ENCODE assay signal across 23 mouse cellular contexts in the genomic region with DNA sequence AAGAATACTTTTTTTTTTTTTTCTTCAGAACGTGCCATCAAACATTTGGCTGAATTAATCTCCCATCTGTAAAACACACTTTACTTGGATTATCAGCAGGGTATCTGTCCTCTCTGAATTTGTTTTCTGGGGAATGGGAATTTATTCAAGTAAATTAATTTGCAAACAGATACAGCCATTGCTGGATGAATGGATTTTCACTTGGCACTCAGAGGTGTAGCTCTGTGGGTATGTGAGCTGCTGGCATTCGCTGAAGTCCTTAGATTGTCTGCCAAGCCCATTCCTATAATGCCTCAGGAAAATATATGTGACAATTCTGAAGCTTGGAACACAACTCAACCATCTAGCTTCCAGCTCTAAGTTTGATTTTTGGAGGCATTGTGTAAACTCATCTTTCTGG.
DNase-seq lines count a peak whose midpoint lies in the region; ATAC-seq lines count a peak whose summit lies in the region.
"Had no signal": no experiment of that assay in that cellular context is flagged by ENCODE, and none has a peak within 500 bp of the region (broad histone marks: within the 10 kb centered on the region; RNA-seq: fewer than 3 reads in every experiment).

No protein-coding gene starts in this region.

- no peaks in the 10 kb centered on the region for H3K36me3 ChIP-seq in forebrain, embryonic 14.5 days (ENCODE audit: control insufficient read depth, insufficient read depth, low read length)
- no peaks in the 10 kb centered on the region for H3K36me3 ChIP-seq in forebrain, embryonic 10.5 days (replicated peaks)
- no peaks in the 10 kb centered on the region for H3K36me3 ChIP-seq in midbrain, embryonic 11.5 days (ENCODE audit: control insufficient read depth, insufficient read depth, low read length)
- H3K36me3 ChIP-seq in midbrain, embryonic 16.5 days (ENCODE audit: control insufficient read depth, insufficient read depth, low read length) = no peaks in the 10 kb centered on the region
- H3K36me3 ChIP-seq in forebrain, embryonic 16.5 days (ENCODE audit: control insufficient read depth, insufficient read depth) = no peaks in the 10 kb centered on the region
- H3K36me3 ChIP-seq: G1E; heart, embryonic 15.5 days; limb, embryonic 13.5 days; liver, embryonic 12.5 days; neural tube, embryonic 15.5 days had no signal

- H3K27me3 ChIP-seq in forebrain, embryonic 14.5 days (replicated peaks; ENCODE audit: control insufficient read depth, insufficient read depth, low read length) = no peaks in the 10 kb centered on the region
- H3K27me3 ChIP-seq in forebrain, embryonic 10.5 days (ENCODE audit: poor library complexity, severe bottlenecking) = no peaks in the 10 kb centered on the region
- H3K27me3 ChIP-seq in midbrain, embryonic 11.5 days (ENCODE audit: control insufficient read depth, insufficient read depth, low read length) = no peaks in the 10 kb centered on the region
- H3K27me3 ChIP-seq in midbrain, embryonic 16.5 days (ENCODE audit: control insufficient read depth, insufficient read depth, low read depth, low read length) = no peaks in the 10 kb centered on the region
- H3K27me3 ChIP-seq in forebrain, embryonic 16.5 days (replicated peaks; ENCODE audit: control insufficient read depth, insufficient read depth, low read length) = no peaks in the 10 kb centered on the region
- H3K27me3 ChIP-seq: CH12.LX; heart, embryonic 15.5 days; limb, embryonic 13.5 days; liver, embryonic 12.5 days; neural tube, embryonic 15.5 days had no signal

- 53% methylated on average over 2 of the region's 2 CpGs for WGBS in forebrain, embryonic 14.5 days
- WGBS in forebrain, embryonic 10.5 days = 56% methylated on average over 2 of the region's 2 CpGs
- 55% methylated on average over 2 of the region's 2 CpGs for WGBS in midbrain, embryonic 11.5 days
- WGBS in midbrain, embryonic 16.5 days = 40% methylated on average over 2 of the region's 2 CpGs
- WGBS in forebrain, embryonic 16.5 days = 33% methylated on average over 2 of the region's 2 CpGs

- no peaks in the 10 kb centered on the region for H3K9me3 ChIP-seq in forebrain, embryonic 14.5 days (replicated peaks; ENCODE audit: control insufficient read depth, low read length)
- H3K9me3 ChIP-seq in forebrain, embryonic 10.5 days = no peaks in the 10 kb centered on the region
- no peaks in the 10 kb centered on the region for H3K9me3 ChIP-seq in midbrain, embryonic 11.5 days (ENCODE audit: control insufficient read depth, low read length)
- H3K9me3 ChIP-seq in midbrain, embryonic 16.5 days (replicated peaks; ENCODE audit: control insufficient read depth, low read length, poor library complexity, severe bottlenecking) = no peaks in the 10 kb centered on the region
- H3K9me3 ChIP-seq in forebrain, embryonic 16.5 days (ENCODE audit: control insufficient read depth, low read length) = no peaks in the 10 kb centered on the region
- H3K9me3 ChIP-seq: heart, embryonic 15.5 days; limb, embryonic 13.5 days; liver, embryonic 12.5 days; neural tube, embryonic 15.5 days had no signal

- no peak overlapping the region for H3K27ac ChIP-seq in forebrain, embryonic 14.5 days (ENCODE audit: low read depth, low read length)
- no peak overlapping the region for H3K27ac ChIP-seq in forebrain, embryonic 10.5 days
- H3K27ac ChIP-seq in midbrain, embryonic 11.5 days (ENCODE audit: low read depth, low read length) = no peak overlapping the region
- no peak overlapping the region for H3K27ac ChIP-seq in midbrain, embryonic 16.5 days (ENCODE audit: low read length)
- H3K27ac ChIP-seq in forebrain, embryonic 16.5 days (ENCODE audit: low read length) = no peak overlapping the region
- H3K27ac ChIP-seq: heart, embryonic 15.5 days; hindbrain, embryonic 14.5 days; limb, embryonic 13.5 days; liver, embryonic 12.5 days; neural tube, embryonic 15.5 days had no signal

- peak; percentile 67 for DNase-seq in forebrain, embryonic 14.5 days (ENCODE audit: low spot score)
- no peak for DNase-seq in forebrain, embryonic 10.5 days (ENCODE audit: extremely low spot score, low spot score)
- DNase-seq in midbrain, embryonic 11.5 days (ENCODE audit: low spot score, missing footprints) = peak; percentile 33
- peak; percentile 44 for DNase-seq in brain, adult 2 months (ENCODE audit: low read depth, low spot score)
- DNase-seq in testis, postnatal 14 days (ENCODE audit: low spot score) = no peak
- DNase-seq: adrenal gland, adult 2 months; B cell, adult 2 months; heart, postnatal 36 days; kidney, adult 8-10 months; kidney, postnatal 14 days; lung, adult 18-20 months; lung, postnatal 14 days; right cerebral cortex, postnatal 14 days; thymus, postnatal 36 days had no signal

- no peak overlapping the region for H3K4me3 ChIP-seq in forebrain, embryonic 14.5 days (ENCODE audit: low read depth, low read length)
- no peak overlapping the region for H3K4me3 ChIP-seq in forebrain, embryonic 10.5 days
- H3K4me3 ChIP-seq in midbrain, embryonic 11.5 days (ENCODE audit: low read depth, low read length) = no peak overlapping the region
- H3K4me3 ChIP-seq in midbrain, embryonic 16.5 days (ENCODE audit: low read depth, low read length) = no peak overlapping the region
- no peak overlapping the region for H3K4me3 ChIP-seq in forebrain, embryonic 16.5 days (replicated peaks; ENCODE audit: low read length)
- H3K4me3 ChIP-seq: heart, embryonic 15.5 days; limb, embryonic 13.5 days; liver, embryonic 12.5 days; neural tube, embryonic 15.5 days had no signal

- no peak overlapping the region for H3K9ac ChIP-seq in forebrain, embryonic 14.5 days (ENCODE audit: low read length)
- no peak overlapping the region for H3K9ac ChIP-seq in midbrain, embryonic 11.5 days (ENCODE audit: low read length)
- no peak overlapping the region for H3K9ac ChIP-seq in midbrain, embryonic 16.5 days (ENCODE audit: low read depth, low read length)
- no peak overlapping the region for H3K9ac ChIP-seq in forebrain, embryonic 16.5 days (replicated peaks; ENCODE audit: low read depth, low read length)
- H3K9ac ChIP-seq: heart, embryonic 15.5 days; hindbrain, embryonic 14.5 days; limb, embryonic 13.5 days; liver, embryonic 12.5 days; neural tube, embryonic 15.5 days had no signal

- no peak overlapping the region for H3K4me2 ChIP-seq in forebrain, embryonic 14.5 days (ENCODE audit: low read length)
- H3K4me2 ChIP-seq in midbrain, embryonic 11.5 days = no peak overlapping the region
- no peak overlapping the region for H3K4me2 ChIP-seq in midbrain, embryonic 16.5 days (ENCODE audit: low read length)
- no peak overlapping the region for H3K4me2 ChIP-seq in forebrain, embryonic 16.5 days (ENCODE audit: low read length)
- H3K4me2 ChIP-seq: heart, embryonic 15.5 days; hindbrain, embryonic 14.5 days; limb, embryonic 13.5 days; liver, embryonic 12.5 days; neural tube, embryonic 15.5 days had no signal

- peak; percentile 42; the same call in 1 of the 2 replicates for ATAC-seq in forebrain, embryonic 14.5 days
- no peak for ATAC-seq in midbrain, embryonic 11.5 days (ENCODE audit: low FRiP score)
- no peak for ATAC-seq in midbrain, embryonic 16.5 days
- peak; percentile 88 for ATAC-seq in forebrain, embryonic 16.5 days
- ATAC-seq: liver, embryonic 12.5 days had no signal

- H3K4me1 ChIP-seq in forebrain, embryonic 14.5 days (ENCODE audit: control insufficient read depth, insufficient read depth, low read length) = no peaks in the 10 kb centered on the region
- H3K4me1 ChIP-seq in forebrain, embryonic 10.5 days = no peaks in the 10 kb centered on the region
- no peaks in the 10 kb centered on the region for H3K4me1 ChIP-seq in midbrain, embryonic 11.5 days (ENCODE audit: control insufficient read depth, insufficient read depth, low read length)
- no peaks in the 10 kb centered on the region for H3K4me1 ChIP-seq in midbrain, embryonic 16.5 days (ENCODE audit: control insufficient read depth, insufficient read depth, low read length)
- H3K4me1 ChIP-seq in forebrain, embryonic 16.5 days (replicated peaks; ENCODE audit: control insufficient read depth, insufficient read depth, low read length) = no peaks in the 10 kb centered on the region
- H3K4me1 ChIP-seq: heart, embryonic 15.5 days; limb, embryonic 13.5 days; liver, embryonic 12.5 days; neural tube, embryonic 15.5 days had no signal

Comparison
In these comparisons a context has a peak if more than half of its experiments do, and no peak if none do; other contexts are left out.
1. DNase-seq: peak in forebrain, embryonic 14.5 days (single experiment), midbrain, embryonic 11.5 days (single experiment) and brain, adult 2 months (single experiment); none in forebrain, embryonic 10.5 days (single experiment) and testis, postnatal 14 days (single experiment).
2. ATAC-seq: peak in forebrain, embryonic 14.5 days (single experiment) and forebrain, embryonic 16.5 days (single experiment); none in midbrain, embryonic 11.5 days (single experiment) and midbrain, embryonic 16.5 days (single experiment).